Mouse (Mus musculus): Measurements from ENCODE around the gene BC080695. TPM values are rescaled to one million over a fixed set of nuclear protein-coding genes. Genes with fewer than 3 reads are reported as not detected.
"Not testable (repeated sequence)": the region's sequence is repeated elsewhere in the genome, so short reads cannot be mapped to it uniquely, and the experiment has no call there.

BC080695 gene
- total RNA-seq (2021), result not detected
- long read RNA-seq, experiment 1, result 0 reads
- long read RNA-seq, experiment 2, result 0 reads

DNA sequence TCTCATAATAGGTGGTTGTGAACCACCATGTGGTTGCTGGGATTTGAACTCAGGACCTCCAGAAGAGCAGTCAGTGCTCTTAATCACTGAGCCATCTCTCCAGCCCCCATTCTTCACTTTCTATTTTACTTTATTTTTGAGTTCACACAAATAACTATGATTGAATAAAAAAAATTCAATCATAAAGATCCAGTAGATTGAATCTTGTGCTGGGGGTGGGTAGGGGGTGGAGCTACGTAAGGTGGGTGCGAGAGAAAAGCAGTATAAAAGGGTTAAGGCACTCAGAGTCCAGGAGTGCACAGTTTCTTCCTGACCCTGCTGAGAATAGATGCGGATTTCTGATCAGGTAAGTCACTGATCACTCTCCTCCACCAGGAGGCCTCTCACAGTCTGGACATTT, at the start of gene BC080695, which contains the start of gene Gm13057:
BC080695 (plus strand) TSS at position 301 of the 400 bp plus-strand sequence.
Gm13057 (plus strand) TSS at position 310 of the 400 bp plus-strand sequence.
- DNase-seq, result not testable (repeated sequence)

DNA sequence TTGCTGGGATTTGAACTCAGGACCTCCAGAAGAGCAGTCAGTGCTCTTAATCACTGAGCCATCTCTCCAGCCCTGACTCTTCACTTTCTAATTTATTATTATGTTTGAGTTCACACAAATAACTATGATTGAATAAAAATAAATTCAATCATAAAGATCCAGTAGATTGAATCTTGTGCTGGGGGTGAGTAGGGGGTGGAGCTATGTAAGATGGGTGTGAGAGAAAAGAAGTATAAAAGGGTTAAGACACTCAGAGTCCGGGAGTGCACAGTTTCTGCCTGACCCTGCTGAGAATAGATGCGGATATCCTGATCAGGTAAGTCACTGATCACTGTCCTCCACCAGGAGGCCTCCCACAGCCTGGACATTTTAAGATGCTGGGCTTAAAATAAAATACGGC, 40.5 kb upstream of the BC080695 start, which contains the start of gene Gm13043:
Gm13043 (plus strand) TSS at position 301 of the 400 bp plus-strand sequence.
- no peak for DNase-seq

DNA sequence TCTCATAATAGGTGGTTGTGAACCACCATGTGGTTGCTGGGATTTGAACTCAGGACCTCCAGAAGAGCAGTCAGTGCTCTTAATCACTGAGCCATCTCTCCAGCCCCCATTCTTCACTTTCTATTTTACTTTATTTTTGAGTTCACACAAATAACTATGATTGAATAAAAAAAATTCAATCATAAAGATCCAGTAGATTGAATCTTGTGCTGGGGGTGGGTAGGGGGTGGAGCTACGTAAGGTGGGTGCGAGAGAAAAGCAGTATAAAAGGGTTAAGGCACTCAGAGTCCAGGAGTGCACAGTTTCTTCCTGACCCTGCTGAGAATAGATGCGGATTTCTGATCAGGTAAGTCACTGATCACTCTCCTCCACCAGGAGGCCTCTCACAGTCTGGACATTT, 15.8 kb upstream of the BC080695 start, which contains the start of gene Gm13040:
Gm13040 (plus strand) TSS at position 301 of the 400 bp plus-strand sequence.
- DNase-seq, result not testable (repeated sequence)

DNA sequence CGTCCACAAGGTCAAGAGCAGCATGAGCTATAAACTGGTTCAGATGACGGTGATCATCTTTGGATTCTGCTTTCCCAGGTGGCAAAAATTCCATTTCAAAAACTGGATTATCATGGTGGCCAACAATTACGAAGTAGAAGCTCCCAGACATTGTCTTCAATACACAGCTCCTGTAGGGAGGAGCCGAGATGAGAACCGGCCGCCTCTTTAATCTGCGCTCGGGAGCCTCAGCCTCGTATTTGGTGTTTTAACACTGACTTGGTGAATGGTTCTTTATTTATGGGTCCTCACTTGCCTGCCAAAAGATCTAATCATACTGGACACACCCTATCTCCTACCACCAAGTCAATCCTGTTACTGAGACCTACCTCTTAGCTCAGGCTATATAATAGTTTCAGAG, 60.4 kb downstream of the BC080695 start:
- DNase-seq, result not testable (repeated sequence)

DNA sequence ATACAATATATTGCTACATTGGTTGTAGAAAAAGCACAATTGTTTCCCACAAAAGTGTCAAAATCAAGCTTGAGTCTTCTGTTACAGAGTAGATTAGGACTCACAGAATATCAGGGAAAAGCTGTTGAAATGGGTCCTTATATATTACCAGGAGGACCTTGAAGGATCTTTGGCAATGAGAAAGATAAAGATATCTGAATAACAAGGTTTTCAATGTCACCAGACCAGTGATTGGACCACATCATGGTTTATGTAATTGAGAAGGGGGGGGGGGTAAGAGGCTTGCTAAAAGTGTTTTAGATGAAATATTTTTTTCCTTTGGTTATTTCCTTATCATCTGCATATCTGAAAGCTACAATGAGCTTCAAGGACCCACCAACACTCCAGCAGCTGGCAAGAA, 63.2 kb downstream of the BC080695 start, which contains the start of gene Gm13083:
Gm13083 (plus strand) TSS at position 301 of the 400 bp plus-strand sequence.
- DNase-seq, result not testable (repeated sequence)

DNA sequence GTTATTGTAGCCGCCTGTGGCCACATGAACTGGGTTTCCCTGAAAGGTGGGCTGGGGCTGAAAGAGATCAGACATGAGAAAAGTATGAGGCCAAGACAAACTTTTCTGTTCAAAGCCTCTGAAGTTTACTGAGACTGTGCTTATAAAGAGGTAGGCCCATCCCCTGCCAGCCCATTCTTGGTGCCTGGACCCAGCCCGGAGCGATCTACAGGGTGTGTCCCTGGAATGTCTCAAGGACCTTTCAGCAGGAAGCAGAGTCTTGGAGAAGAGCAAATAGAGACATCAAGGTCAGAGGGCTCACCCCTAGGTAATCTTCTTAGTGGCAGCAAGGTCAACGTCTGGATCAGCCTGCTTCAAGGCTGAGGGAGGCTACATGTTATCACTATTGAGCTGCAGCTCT, 66.6 kb downstream of the BC080695 start:
- DNase-seq, result not testable (repeated sequence)

Other genes with a start within 250 kb of the BC080695 start
- under 1 TPM; 0.36 to 0.61 TPM for gene Lrrc38, start 201.9 kb upstream of the BC080695 start, total RNA-seq (2021)
- not detected for gene Pramel1, start 157.3 kb upstream of the BC080695 start, total RNA-seq (2021)
- gene Pramef8, start 139.3 kb upstream of the BC080695 start, total RNA-seq (2021), result 10 to 100 TPM; 10.8 to 11.7 TPM
- gene Oog4, start 101.4 kb upstream of the BC080695 start, total RNA-seq (2021), result not detected
- gene Gm13043, start 40.4 kb upstream of the BC080695 start, total RNA-seq (2021), result not detected
- gene Gm13040, start 15.7 kb upstream of the BC080695 start, total RNA-seq (2021), result not detected
- not detected for gene Gm13057, start within 50 bp of the BC080695 start, total RNA-seq (2021)
- not detected for gene Gm13083, start 63.3 kb downstream of the BC080695 start, total RNA-seq (2021)
- gene Gm13088, start 105.5 kb downstream of the BC080695 start, total RNA-seq (2021), result not detected
- not detected for gene Gm13089, start 151.0 kb downstream of the BC080695 start, total RNA-seq (2021)
- gene Gm13078, start 167.8 kb downstream of the BC080695 start, total RNA-seq (2021), result not detected
- gene Gm13023, start 237.7 kb downstream of the BC080695 start, total RNA-seq (2021), result not detected